Comparison of ENCODE assay signal across 22 mouse cellular contexts in the genomic region with DNA sequence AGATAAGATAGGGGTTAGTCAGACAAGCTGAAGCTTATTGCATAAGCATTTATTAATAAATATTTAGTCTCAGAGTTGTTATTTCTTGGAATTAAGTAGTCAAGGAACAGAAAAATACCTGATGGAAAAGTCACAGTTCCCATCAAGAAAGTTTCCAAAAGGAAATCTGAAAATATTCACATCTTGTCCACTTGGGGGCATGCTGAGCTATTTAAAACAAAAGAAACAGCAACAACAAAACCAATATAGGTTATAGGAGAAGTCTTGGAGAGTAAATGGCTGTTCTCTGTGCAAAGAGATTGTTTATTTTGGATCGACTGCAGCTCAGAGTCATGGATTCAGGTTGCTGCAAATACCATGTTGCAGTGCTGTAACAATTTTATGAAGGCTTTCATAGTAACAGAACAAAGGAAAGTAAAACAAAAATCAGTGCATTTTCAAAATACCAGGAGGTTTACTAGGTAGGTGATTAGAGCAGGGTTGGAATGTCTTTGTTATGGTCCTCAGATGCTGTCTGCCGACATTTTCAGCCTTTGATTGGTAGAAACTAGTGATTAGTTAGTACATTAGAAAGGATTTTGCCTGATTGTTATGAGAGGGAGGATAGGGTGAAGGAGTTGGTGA. TPM values are rescaled to one million over a fixed set of nuclear protein-coding genes. Genes with fewer than 3 reads are reported as not detected.
DNase-seq lines count a peak whose midpoint lies in the region; ATAC-seq and TF ChIP-seq lines count a peak whose summit lies in the region.
"Had no signal": no experiment of that assay in that cellular context is flagged by ENCODE, and none has a peak within 500 bp of the region (broad histone marks: within the 10 kb centered on the region; RNA-seq: fewer than 3 reads in every experiment).

No protein-coding gene starts in this region.

- H3K9me3 ChIP-seq in embryonic facial prominence, embryonic 11.5 days (replicated peaks; ENCODE audit: control insufficient read depth, low read length), result no peaks in the 10 kb centered on the region
- H3K9me3 ChIP-seq in embryonic facial prominence, embryonic 10.5 days, result no peaks in the 10 kb centered on the region
- H3K9me3 ChIP-seq in lung, embryonic 14.5 days (ENCODE audit: low read depth, low read length), result no peaks in the 10 kb centered on the region
- H3K9me3 ChIP-seq: embryonic facial prominence, embryonic 13.5 days; heart, embryonic 15.5 days; limb, embryonic 12.5 days; megakaryocyte, embryonic 14.5 days; neural tube, embryonic 12.5 days had no signal

- intact Hi-C loops in gastrocnemius, adult 2 months (cut with DNase I), result no loop called here

- no peak overlapping the region for H3K27ac ChIP-seq in embryonic facial prominence, embryonic 11.5 days (replicated peaks; ENCODE audit: low read depth, low read length)
- H3K27ac ChIP-seq in embryonic facial prominence, embryonic 10.5 days (replicated peaks), result no peak overlapping the region
- H3K27ac ChIP-seq in lung, embryonic 14.5 days (ENCODE audit: low read depth), result no peak overlapping the region
- no peak overlapping the region for H3K27ac ChIP-seq in gastrocnemius, adult 2 months
- H3K27ac ChIP-seq: embryonic facial prominence, embryonic 13.5 days; heart, embryonic 15.5 days; limb, embryonic 12.5 days; neural tube, embryonic 12.5 days had no signal

- no peaks in the 10 kb centered on the region for H3K27me3 ChIP-seq in embryonic facial prominence, embryonic 11.5 days (ENCODE audit: control insufficient read depth, insufficient read depth, low read length)
- H3K27me3 ChIP-seq in embryonic facial prominence, embryonic 10.5 days (replicated peaks; ENCODE audit: low read depth, poor library complexity, severe bottlenecking), result no peaks in the 10 kb centered on the region
- H3K27me3 ChIP-seq in lung, embryonic 14.5 days (ENCODE audit: insufficient read depth, low read length), result no peaks in the 10 kb centered on the region
- H3K27me3 ChIP-seq: embryonic facial prominence, embryonic 13.5 days; heart, embryonic 15.5 days; limb, embryonic 12.5 days; megakaryocyte, embryonic 14.5 days; neural tube, embryonic 12.5 days had no signal

- no peak overlapping the region for H3K9ac ChIP-seq in embryonic facial prominence, embryonic 11.5 days (replicated peaks; ENCODE audit: low read length)
- H3K9ac ChIP-seq in lung, embryonic 14.5 days, result no peak overlapping the region
- H3K9ac ChIP-seq: embryonic facial prominence, embryonic 13.5 days; heart, embryonic 15.5 days; limb, embryonic 12.5 days; neural tube, embryonic 12.5 days had no signal

- no peaks in the 10 kb centered on the region for H3K36me3 ChIP-seq in embryonic facial prominence, embryonic 11.5 days (replicated peaks; ENCODE audit: control insufficient read depth, insufficient read depth, low read depth, low read length)
- H3K36me3 ChIP-seq in embryonic facial prominence, embryonic 10.5 days (replicated peaks), result no peaks in the 10 kb centered on the region
- H3K36me3 ChIP-seq in lung, embryonic 14.5 days (ENCODE audit: insufficient read depth), result no peaks in the 10 kb centered on the region
- H3K36me3 ChIP-seq: embryonic facial prominence, embryonic 13.5 days; heart, embryonic 15.5 days; limb, embryonic 12.5 days; neural tube, embryonic 12.5 days had no signal

- TF ChIP-seq POLR2A in lung, adult 2 months (IDR thresholded peaks at IDR 0.05; ENCODE audit: borderline replicate concordance, extremely low read depth, low read depth, low read length), result no peak

- H3K4me3 ChIP-seq in embryonic facial prominence, embryonic 11.5 days (ENCODE audit: low read depth, low read length), result no peak overlapping the region
- H3K4me3 ChIP-seq in embryonic facial prominence, embryonic 10.5 days, result no peak overlapping the region
- H3K4me3 ChIP-seq in lung, embryonic 14.5 days (ENCODE audit: low read depth, low read length), result no peak overlapping the region
- H3K4me3 ChIP-seq in lung, adult 2 months (replicated peaks; ENCODE audit: extremely low read depth, low read depth, low read length), result no peak overlapping the region
- no peak overlapping the region for H3K4me3 ChIP-seq in gastrocnemius, adult 2 months
- H3K4me3 ChIP-seq: embryonic facial prominence, embryonic 13.5 days; heart, embryonic 15.5 days; limb, embryonic 12.5 days; megakaryocyte, embryonic 14.5 days; neural tube, embryonic 12.5 days had no signal

- ATAC-seq in embryonic facial prominence, embryonic 11.5 days (replicated peaks; ENCODE audit: insufficient number of reproducible peaks, low FRiP score, low TSS enrichment, low read depth), result no peak
- ATAC-seq in lung, embryonic 14.5 days (ENCODE audit: insufficient read depth), result no peak
- ATAC-seq: forebrain, embryonic 16.5 days had no signal

- peak; percentile 33 for DNase-seq in embryonic facial prominence, embryonic 11.5 days (ENCODE audit: low spot score)
- DNase-seq in embryonic facial prominence, embryonic 10.5 days (ENCODE audit: low spot score), result no peak
- peak; percentile 17 for DNase-seq in lung, embryonic 14.5 days
- no peak for DNase-seq in lung, adult 2 months
- peak; percentile 29 for DNase-seq in R1 (ENCODE audit: low read depth, low spot score)
- peak; percentile 23 for DNase-seq in retina, postnatal 1 day
- DNase-seq in spleen, adult 18-20 months, result no peak
- DNase-seq in gastrocnemius, adult 2 months, result no peak
- DNase-seq: adrenal gland, postnatal 25 days; B cell, adult 2 months; cerebellum, adult 18-20 months; gastrocnemius, postnatal 25 days; kidney, postnatal 14 days; lung, adult 18-20 months had no signal

- H3K4me2 ChIP-seq in embryonic facial prominence, embryonic 11.5 days (ENCODE audit: low read depth, low read length), result no peak overlapping the region
- no peak overlapping the region for H3K4me2 ChIP-seq in lung, embryonic 14.5 days
- H3K4me2 ChIP-seq: embryonic facial prominence, embryonic 13.5 days; heart, embryonic 15.5 days; limb, embryonic 12.5 days; neural tube, embryonic 12.5 days had no signal

- TF ChIP-seq CTCF in lung, embryonic 14.5 days (IDR thresholded peaks at IDR 0.05; ENCODE audit: low read depth), result peak; percentile 27
- TF ChIP-seq CTCF in lung, adult 2 months (IDR thresholded peaks at IDR 0.05; ENCODE audit: insufficient read depth, low read length), result no peak
- TF ChIP-seq CTCF in gastrocnemius, adult 2 months (IDR thresholded peaks at IDR 0.05), result no peak

- H3K4me1 ChIP-seq in embryonic facial prominence, embryonic 11.5 days (ENCODE audit: control insufficient read depth, insufficient read depth, low read length), result no peaks in the 10 kb centered on the region
- H3K4me1 ChIP-seq in embryonic facial prominence, embryonic 10.5 days, result no peaks in the 10 kb centered on the region
- no peaks in the 10 kb centered on the region for H3K4me1 ChIP-seq in lung, embryonic 14.5 days (ENCODE audit: insufficient read depth)
- H3K4me1 ChIP-seq in lung, adult 2 months (ENCODE audit: control insufficient read depth, insufficient read depth, low read length), result no peaks in the 10 kb centered on the region
- H3K4me1 ChIP-seq: embryonic facial prominence, embryonic 13.5 days; heart, embryonic 15.5 days; limb, embryonic 12.5 days; megakaryocyte, embryonic 14.5 days; neural tube, embryonic 12.5 days had no signal

- WGBS in embryonic facial prominence, embryonic 11.5 days, result 50% methylated on average over 2 of the region's 2 CpGs
- WGBS in embryonic facial prominence, embryonic 10.5 days, result 51% methylated on average over 2 of the region's 2 CpGs
- WGBS in lung, embryonic 14.5 days, result 29% methylated on average over 2 of the region's 2 CpGs
- 33% methylated on average over 2 of the region's 2 CpGs for WGBS in lung, adult 2 months

RNA-seq across cellular contexts. Expression of a gene that starts 7.1 kb away (rescaled TPM):
- polyA plus RNA-seq in embryonic facial prominence, embryonic 11.5 days (2014; fragmentation: Nextera tagmentation; extraction: Ambion mirVana), result not detected in 2 replicates
- not detected in 2 replicates for polyA plus RNA-seq in embryonic facial prominence, embryonic 10.5 days (2016; fragmentation: Nextera tagmentation; extraction: Ambion mirVana)
- polyA plus RNA-seq in lung, embryonic 14.5 days (2014; fragmentation: Nextera tagmentation; extraction: Ambion mirVana), result not detected in 2 replicates
- not detected in 2 replicates for polyA plus RNA-seq in lung, adult 2 months (2012; rRNA removed)
- total RNA-seq in gastrocnemius, adult 2 months (2021), result not detected
- total RNA-seq: adrenal gland, postnatal 25 days; gastrocnemius, postnatal 25 days; layer of hippocampus, postnatal 25 days had no signal
- polyA plus RNA-seq: embryonic facial prominence, embryonic 13.5 days; forebrain, embryonic 16.5 days; heart, embryonic 15.5 days; limb, embryonic 12.5 days; neural tube, embryonic 12.5 days; testis, adult 2 months had no signal

RNA-seq across cellular contexts. Expression of a gene that starts 26.9 kb away (rescaled TPM):
- not detected in 2 replicates for polyA plus RNA-seq in embryonic facial prominence, embryonic 11.5 days (2014; fragmentation: Nextera tagmentation; extraction: Ambion mirVana)
- not detected in 2 replicates for polyA plus RNA-seq in embryonic facial prominence, embryonic 10.5 days (2016; fragmentation: Nextera tagmentation; extraction: Ambion mirVana)
- polyA plus RNA-seq in lung, embryonic 14.5 days (2014; fragmentation: Nextera tagmentation; extraction: Ambion mirVana), result not detected in 2 replicates
- polyA plus RNA-seq in lung, adult 2 months (2012; rRNA removed), result not detected in 2 replicates
- not detected for total RNA-seq in gastrocnemius, adult 2 months (2021)
- total RNA-seq: adrenal gland, postnatal 25 days; gastrocnemius, postnatal 25 days; layer of hippocampus, postnatal 25 days had no signal
- polyA plus RNA-seq: embryonic facial prominence, embryonic 13.5 days; forebrain, embryonic 16.5 days; heart, embryonic 15.5 days; limb, embryonic 12.5 days; neural tube, embryonic 12.5 days; testis, adult 2 months had no signal

RNA-seq across cellular contexts. Expression of a gene that starts 47.7 kb away (rescaled TPM):
- not detected in 2 replicates for polyA plus RNA-seq in embryonic facial prominence, embryonic 11.5 days (2014; fragmentation: Nextera tagmentation; extraction: Ambion mirVana)
- not detected in 2 replicates for polyA plus RNA-seq in embryonic facial prominence, embryonic 10.5 days (2016; fragmentation: Nextera tagmentation; extraction: Ambion mirVana)
- not detected in 2 replicates for polyA plus RNA-seq in lung, embryonic 14.5 days (2014; fragmentation: Nextera tagmentation; extraction: Ambion mirVana)
- polyA plus RNA-seq in lung, adult 2 months (2012; rRNA removed), result not detected in 2 replicates
- total RNA-seq in gastrocnemius, adult 2 months (2021), result not detected
- total RNA-seq: adrenal gland, postnatal 25 days; gastrocnemius, postnatal 25 days; layer of hippocampus, postnatal 25 days had no signal
- polyA plus RNA-seq: embryonic facial prominence, embryonic 13.5 days; forebrain, embryonic 16.5 days; heart, embryonic 15.5 days; limb, embryonic 12.5 days; neural tube, embryonic 12.5 days; testis, adult 2 months had no signal

Comparison
In these comparisons a context has a peak if more than half of its experiments do, and no peak if none do; other contexts are left out.
1. DNase-seq: peak in embryonic facial prominence, embryonic 11.5 days (single experiment), lung, embryonic 14.5 days (single experiment), R1 (single experiment) and retina, postnatal 1 day (single experiment); none in embryonic facial prominence, embryonic 10.5 days (single experiment), lung, adult 2 months (single experiment), spleen, adult 18-20 months (0 of 2) and gastrocnemius, adult 2 months (single experiment).